Mouse (Mus musculus): ENCODE results near the gene Olfr876. TPM values are rescaled to one million over a fixed set of nuclear protein-coding genes. Genes with fewer than 3 reads are reported as not detected.

Gene Olfr876
- polyA plus RNA-seq, 1 experiment from 2014 or later = not detected

DNA sequence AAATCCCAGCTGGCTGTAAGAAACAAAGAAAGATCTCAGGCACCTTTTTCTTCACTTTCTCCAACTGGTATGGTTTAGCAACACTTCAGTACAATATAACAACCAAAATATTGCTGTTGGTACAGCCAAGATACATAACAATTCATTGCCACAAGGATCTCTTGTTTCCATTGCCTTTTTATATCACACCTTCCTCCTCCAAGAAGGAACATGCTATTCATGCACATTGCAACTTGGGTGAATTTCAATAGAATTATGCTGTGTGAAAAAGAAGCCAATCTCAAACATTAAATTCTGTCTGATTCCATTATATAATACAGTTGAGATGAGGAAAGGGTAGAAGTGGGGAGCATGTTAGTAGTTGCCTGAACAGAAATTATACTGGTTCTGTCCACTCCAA is 27.1 kb downstream of the Olfr876 start:
- no peak overlapping the region for H3K4me2 ChIP-seq (replicated peaks; ENCODE audit: low read depth)
- DNase-seq (ENCODE audit: low spot score) (no peak), ATAC-seq (ENCODE audit: low FRiP score, low TSS enrichment) (no peak)
- H3K27ac ChIP-seq (replicated peaks) = no peak overlapping the region
- no peaks in the 10 kb centered on the region for H3K4me1 ChIP-seq (replicated peaks; ENCODE audit: control insufficient read depth, insufficient read depth)
- H3K36me3 ChIP-seq (ENCODE audit: control insufficient read depth, insufficient read depth, low read length) = no peaks in the 10 kb centered on the region
- TF ChIP-seq EP300 (optimal IDR thresholded peaks at IDR 0.05) = no peak
- no peak overlapping the region for H3K9ac ChIP-seq (ENCODE audit: low read length)
- H3K9me3 ChIP-seq (ENCODE audit: control insufficient read depth, low read length) = no peaks in the 10 kb centered on the region
- H3K27me3 ChIP-seq (ENCODE audit: control insufficient read depth, insufficient read depth, low read length) = no peaks in the 10 kb centered on the region
- H3K4me3 ChIP-seq (ENCODE audit: low read depth, low read length) = no peak overlapping the region

DNA sequence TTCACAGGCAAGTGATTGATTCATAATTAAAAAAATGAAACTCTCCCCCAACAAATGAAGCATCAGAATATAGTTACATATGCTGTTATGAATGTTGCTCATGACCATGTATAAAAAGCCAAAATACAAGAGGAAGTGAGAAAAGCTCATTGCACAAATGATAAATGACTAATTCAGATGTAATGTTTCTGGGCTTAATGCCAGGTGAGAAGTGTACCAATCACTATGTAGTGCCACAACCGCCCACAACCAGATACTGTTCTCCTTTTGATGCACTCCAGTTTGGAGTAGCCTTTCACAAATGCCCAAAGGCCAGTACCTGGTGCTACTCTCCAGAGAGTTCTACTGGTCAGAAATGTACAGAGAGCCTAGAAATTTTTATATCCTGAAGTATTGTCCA is 30.5 kb downstream of the Olfr876 start:
- H3K36me3 ChIP-seq (ENCODE audit: control insufficient read depth, insufficient read depth, low read length) = no peaks in the 10 kb centered on the region
- no peaks in the 10 kb centered on the region for H3K4me1 ChIP-seq (replicated peaks; ENCODE audit: control insufficient read depth, insufficient read depth)
- no peak overlapping the region for H3K4me3 ChIP-seq (ENCODE audit: low read depth, low read length)
- H3K9me3 ChIP-seq (ENCODE audit: control insufficient read depth, low read length) = no peaks in the 10 kb centered on the region
- H3K27me3 ChIP-seq (ENCODE audit: control insufficient read depth, insufficient read depth, low read length) = no peaks in the 10 kb centered on the region
- no peak for ATAC-seq (ENCODE audit: low FRiP score, low TSS enrichment)
- H3K9ac ChIP-seq (ENCODE audit: low read length) = no peak overlapping the region
- DNase-seq (ENCODE audit: low spot score) = no peak
- no peak overlapping the region for H3K27ac ChIP-seq (replicated peaks)
- no peak for TF ChIP-seq CTCF (IDR thresholded peaks at IDR 0.05; ENCODE audit: low read depth)
- TF ChIP-seq EP300 (optimal IDR thresholded peaks at IDR 0.05) = no peak
- 36% methylated on average over 1 of the region's 1 CpGs for WGBS
- no peak overlapping the region for H3K4me2 ChIP-seq (replicated peaks; ENCODE audit: low read depth)

DNA sequence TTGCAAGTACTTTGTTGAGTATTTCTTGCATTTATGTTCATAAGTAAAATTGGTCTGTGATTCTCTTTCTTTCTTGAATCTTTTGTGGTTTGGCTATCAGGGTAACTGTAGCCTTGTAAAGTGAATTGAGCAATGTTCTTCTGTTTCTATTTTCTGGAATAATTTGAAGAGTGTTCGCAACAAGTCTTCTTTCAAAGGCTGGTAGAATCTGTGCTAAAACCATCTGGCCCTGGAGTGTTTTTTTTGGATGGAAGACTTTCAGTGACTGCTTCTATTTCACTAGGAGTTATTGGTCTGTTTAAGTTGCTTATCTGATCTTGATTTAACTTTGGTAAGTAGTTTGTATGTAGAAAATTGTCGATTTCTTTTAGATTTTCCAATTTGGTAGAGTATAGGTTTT is 46.4 kb downstream of the Olfr876 start:
- H3K36me3 ChIP-seq (ENCODE audit: control insufficient read depth, insufficient read depth, low read length) = no peaks in the 10 kb centered on the region
- TF ChIP-seq EP300 (optimal IDR thresholded peaks at IDR 0.05) = no peak
- no peak overlapping the region for H3K9ac ChIP-seq (ENCODE audit: low read length)
- no peaks in the 10 kb centered on the region for H3K4me1 ChIP-seq (replicated peaks; ENCODE audit: control insufficient read depth, insufficient read depth)
- H3K9me3 ChIP-seq (ENCODE audit: control insufficient read depth, low read length) = no peaks in the 10 kb centered on the region
- H3K27me3 ChIP-seq (ENCODE audit: control insufficient read depth, insufficient read depth, low read length) = no peaks in the 10 kb centered on the region
- no peak overlapping the region for H3K4me2 ChIP-seq (replicated peaks; ENCODE audit: low read depth)
- no peak for ATAC-seq (ENCODE audit: low FRiP score, low TSS enrichment)
- 76% methylated on average over 2 of the region's 2 CpGs for whole genome bisulfite sequencing
- no peak for DNase-seq (ENCODE audit: low spot score)
- H3K4me3 ChIP-seq (ENCODE audit: low read depth, low read length) = no peak overlapping the region
- H3K27ac ChIP-seq (replicated peaks) = no peak overlapping the region

DNA sequence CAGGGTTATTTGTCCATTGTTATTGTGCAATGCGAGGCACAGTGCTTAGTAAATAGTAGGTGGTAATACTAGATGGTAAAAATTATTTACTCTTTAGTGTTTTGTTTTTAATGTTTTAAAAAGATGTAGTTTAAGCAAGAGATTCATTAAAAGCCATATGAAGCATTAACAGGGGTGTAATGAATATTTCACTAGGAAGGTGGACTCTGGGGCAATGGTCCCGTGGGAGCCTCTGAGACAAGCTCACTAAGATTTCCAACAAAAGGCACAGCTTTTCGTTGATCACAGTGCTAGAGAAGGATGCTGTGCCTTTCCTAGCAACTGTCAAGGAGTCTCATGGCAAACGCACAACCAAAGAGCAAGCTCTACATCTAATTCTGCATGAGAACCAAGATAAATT is 51.1 kb downstream of the Olfr876 start, which contains the start of gene Olfr877:
TSS of gene Olfr877 (plus strand) at position 301 of the 400 bp plus-strand sequence.
- no peak within 1 kb of the TSS for H3K4me3 ChIP-seq (ENCODE audit: low read depth, low read length)
- WGBS = 77% methylated on average over 4 of the region's 4 CpGs
- H3K9ac ChIP-seq (ENCODE audit: low read length) = no peak within 1 kb of the TSS
- H3K27ac ChIP-seq (replicated peaks) = no peak within 1 kb of the TSS
- no peaks in the 10 kb centered on the region for H3K27me3 ChIP-seq (ENCODE audit: control insufficient read depth, insufficient read depth, low read length)
- no peaks in the 10 kb centered on the region for H3K4me1 ChIP-seq (replicated peaks; ENCODE audit: control insufficient read depth, insufficient read depth)
- DNase-seq (ENCODE audit: low spot score) (no peak), ATAC-seq (ENCODE audit: low FRiP score, low TSS enrichment) (no peak)
- H3K4me2 ChIP-seq (replicated peaks; ENCODE audit: low read depth) = no peak within 1 kb of the TSS
- H3K9me3 ChIP-seq (ENCODE audit: control insufficient read depth, low read length) = no peaks in the 10 kb centered on the region
- TF ChIP-seq CTCF (IDR thresholded peaks at IDR 0.05; ENCODE audit: low read depth) = no peak
- no peak for TF ChIP-seq EP300 (optimal IDR thresholded peaks at IDR 0.05)
- H3K36me3 ChIP-seq (ENCODE audit: control insufficient read depth, insufficient read depth, low read length) = no peaks in the 10 kb centered on the region

Other genes starting within 250 kb of the Olfr876 start
- gene Siae, start 247.3 kb upstream of the Olfr876 start, polyA plus RNA-seq (2015; fragmentation: Nextera tagmentation; extraction: Ambion mirVana) = 6.9 and 7.7 TPM in 2 replicates
- 3.4 and 4.0 TPM in 2 replicates for gene Spa17, start 189.3 kb upstream of the Olfr876 start, polyA plus RNA-seq (2015; fragmentation: Nextera tagmentation; extraction: Ambion mirVana)
- gene Tbrg1, start 145.7 kb upstream of the Olfr876 start, polyA plus RNA-seq (2015; fragmentation: Nextera tagmentation; extraction: Ambion mirVana) = 171 and 180 TPM in 2 replicates
- gene Panx3, start 133.8 kb upstream of the Olfr876 start, polyA plus RNA-seq (2015; fragmentation: Nextera tagmentation; extraction: Ambion mirVana) = 0.15 TPM in 1 of 2 replicates, not detected in the other
- gene Olfr160, start 86.8 kb upstream of the Olfr876 start, polyA plus RNA-seq (2015; fragmentation: Nextera tagmentation; extraction: Ambion mirVana) = 0.04 TPM in 1 of 2 replicates, not detected in the other
- not detected in 2 replicates for gene Olfr874, start 57.9 kb upstream of the Olfr876 start, polyA plus RNA-seq (2015; fragmentation: Nextera tagmentation; extraction: Ambion mirVana)
- gene Olfr875, start 31.2 kb upstream of the Olfr876 start, polyA plus RNA-seq (2015; fragmentation: Nextera tagmentation; extraction: Ambion mirVana) = not detected in 2 replicates
- 0.04 TPM in 1 of 2 replicates, not detected in the other for gene Olfr877, start 51.2 kb downstream of the Olfr876 start, polyA plus RNA-seq (2015; fragmentation: Nextera tagmentation; extraction: Ambion mirVana)
- gene Olfr145, start 93.7 kb downstream of the Olfr876 start, polyA plus RNA-seq (2015; fragmentation: Nextera tagmentation; extraction: Ambion mirVana) = 0.01 TPM in 1 of 2 replicates, not detected in the other
- gene Olfr878, start 114.8 kb downstream of the Olfr876 start, polyA plus RNA-seq (2015; fragmentation: Nextera tagmentation; extraction: Ambion mirVana) = not detected in 2 replicates
- not detected in 2 replicates for gene Olfr881, start 188.8 kb downstream of the Olfr876 start, polyA plus RNA-seq (2015; fragmentation: Nextera tagmentation; extraction: Ambion mirVana)
- gene Olfr883, start 222.8 kb downstream of the Olfr876 start, polyA plus RNA-seq (2015; fragmentation: Nextera tagmentation; extraction: Ambion mirVana) = not detected in 2 replicates
- gene Olfr884, start 243.5 kb downstream of the Olfr876 start, polyA plus RNA-seq (2015; fragmentation: Nextera tagmentation; extraction: Ambion mirVana) = not detected in 2 replicates